Mouse (Mus musculus): ENCODE measurements around the gene Olfr1189.
"Not testable (repeated sequence)": the region's sequence is repeated elsewhere in the genome, so short reads cannot be mapped to it uniquely, and the experiment has no call there.

Gene Olfr1189

GRCm38 (mm10) chr2:88586154-88586553 is at the start of gene Olfr1189:
TSS of gene Olfr1189 (plus strand) at chr2:88586454.
- no peak for DNase-seq (ENCODE audit: extremely low read depth, insufficient read length, low spot score)

GRCm38 (mm10) chr2:88556635-88557034 is 29.6 kb upstream of the Olfr1189 start, which contains the start of gene Olfr1188:
TSS of gene Olfr1188 (plus strand) at chr2:88556935.
- no peak for DNase-seq (ENCODE audit: extremely low read depth, insufficient read length, low spot score)

- DNase-seq (ENCODE audit: extremely low read depth, insufficient read length, low spot score), result peak; percentile 24
Observed at GRCm38 (mm10) chr2:88572696-88573095, 13.6 kb upstream of the Olfr1189 start.

GRCm38 (mm10) chr2:88640242-88640641 is 54.0 kb downstream of the Olfr1189 start, which contains the start of gene Olfr1191-ps1:
TSS of gene Olfr1191-ps1 (plus strand) at chr2:88640542.
- DNase-seq (ENCODE audit: extremely low read depth, insufficient read length, low spot score), result not testable (repeated sequence)

Data from 3134 (cell line).